Mouse (Mus musculus) thymus, postnatal 14 days (tissue): ENCODE results near the gene Clk3.

Source experiments
- DNase-seq: peaks from one replicate; pipeline ENCODE4 v3.0.0; 2021

Clk3 gene

GRCm38 (mm10) chr9:57769539-57770069 is 3.9 kb upstream of the Clk3 start:
- DNase-seq, result peak; percentile 85

GRCm38 (mm10) chr9:57767231-57767630 is 1.6 kb upstream of the Clk3 start:
- DNase-seq, result no peak

- no peak for DNase-seq
Measured at GRCm38 (mm10) chr9:57766431-57766830, 771 bp upstream of the Clk3 start.

GRCm38 (mm10) chr9:57764974-57765363 is 691 bp downstream of the Clk3 start:
- DNase-seq, result peak; percentile 97

- peak; percentile 71 for DNase-seq
Measured at GRCm38 (mm10) chr9:57764147-57764973, 1.3 kb downstream of the Clk3 start.

- DNase-seq, result peak; percentile 60
Measured at GRCm38 (mm10) chr9:57762563-57762991, 3.1 kb downstream of the Clk3 start.

GRCm38 (mm10) chr9:57761563-57762551 is 3.8 kb downstream of the Clk3 start:
- DNase-seq, result peak; percentile 78

GRCm38 (mm10) chr9:57760416-57761146 is 5.1 kb downstream of the Clk3 start:
- DNase-seq, result peak; percentile 22

- peak; percentile 78 for DNase-seq
Measured at GRCm38 (mm10) chr9:57759289-57759688, 6.4 kb downstream of the Clk3 start.

GRCm38 (mm10) chr9:57758528-57758927 is 7.1 kb downstream of the Clk3 start:
- DNase-seq, result peak; percentile 25

- DNase-seq, result no peak
Measured at GRCm38 (mm10) chr9:57757578-57757977, 8.1 kb downstream of the Clk3 start.

GRCm38 (mm10) chr9:57750901-57751300 is 14.8 kb downstream of the Clk3 start:
- DNase-seq, result peak; percentile 5

GRCm38 (mm10) chr9:57748831-57749230 is 16.8 kb downstream of the Clk3 start:
- DNase-seq, result no peak

GRCm38 (mm10) chr9:57748137-57748536 is 17.5 kb downstream of the Clk3 start:
- DNase-seq, result peak; percentile 4

GRCm38 (mm10) chr9:57747067-57747466 is 18.6 kb downstream of the Clk3 start:
- no peak for DNase-seq

GRCm38 (mm10) chr9:57744462-57745091 is 21.1 kb downstream of the Clk3 start:
- DNase-seq, result peak; percentile 51

GRCm38 (mm10) chr9:57739863-57740262 is 25.8 kb downstream of the Clk3 start:
- DNase-seq, result no peak

GRCm38 (mm10) chr9:57733606-57734005 is 32.1 kb downstream of the Clk3 start:
- no peak for DNase-seq

GRCm38 (mm10) chr9:57728312-57728711 is 37.3 kb downstream of the Clk3 start:
- DNase-seq, result peak; percentile 25

- no peak for DNase-seq
Measured at GRCm38 (mm10) chr9:57724701-57725100, 41.0 kb downstream of the Clk3 start.

- no peak for DNase-seq
Measured at GRCm38 (mm10) chr9:57723796-57724195, 41.9 kb downstream of the Clk3 start.

- no peak for DNase-seq
Measured at GRCm38 (mm10) chr9:57723315-57723715, 42.3 kb downstream of the Clk3 start.
